Mouse (Mus musculus) forebrain, embryonic 14.5 days (tissue): ENCODE results near the gene Fam57b. TPM values are rescaled to one million over a fixed set of nuclear protein-coding genes. Genes with fewer than 3 reads are reported as not detected.

Source experiments
- ATAC-seq: fragments of 200-750 bp; cut with Nextera tagmentation; 2 replicates; pipeline ENCODE4 v1.8.0; 2017; ENCODE audit warnings: mild to moderate bottlenecking, moderate library complexity
- DNase-seq: peaks from one replicate; pipeline ENCODE4 v3.0.0-alpha.2; 2015; ENCODE audit warnings: low spot score
- H3K27ac ChIP-seq: fragments of 300-500 bp; sonication (generic); 2 replicates; pipeline ENCODE4 v1.5.1; 2014; ENCODE audit warnings: low read depth, mild to moderate bottlenecking, control low read depth, low read length, moderate library complexity
- H3K27me3 ChIP-seq: fragments of 300-500 bp; sonication (generic); replicated peaks from 2 replicates; pipeline ENCODE4 v1.6.1; 2014; ENCODE audit warnings: low read length, control low read depth, mixed read lengths; ENCODE audit not compliant: control insufficient read depth, insufficient read depth
- H3K36me3 ChIP-seq: fragments of 300-500 bp; sonication (generic); 2 replicates; pipeline ENCODE4 v1.6.1; 2014; ENCODE audit warnings: low read length, control low read depth; ENCODE audit not compliant: control insufficient read depth, insufficient read depth
- H3K4me1 ChIP-seq: fragments of 300-500 bp; sonication (generic); 2 replicates; pipeline ENCODE4 v1.6.1; 2014; ENCODE audit warnings: antibody characterized with exemption, low read length, control low read depth; ENCODE audit not compliant: control insufficient read depth, insufficient read depth
- H3K4me2 ChIP-seq: fragments of 300-500 bp; sonication (generic); 2 replicates; pipeline ENCODE4 v1.6.1; 2014; ENCODE audit warnings: mild to moderate bottlenecking, control low read depth, low read length
- H3K4me3 ChIP-seq: fragments of 300-500 bp; sonication (generic); 2 replicates; pipeline ENCODE4 v1.5.1; 2014; ENCODE audit warnings: low read depth, low read length, control low read depth
- H3K9ac ChIP-seq: fragments of 300-500 bp; sonication (generic); 2 replicates; pipeline ENCODE4 v1.6.1; 2014; ENCODE audit warnings: mild to moderate bottlenecking, low read length, control low read depth, moderate library complexity
- H3K9me3 ChIP-seq: fragments of 300-500 bp; sonication (generic); replicated peaks from 2 replicates; pipeline ENCODE4 v1.6.1; 2016; ENCODE audit warnings: low read length, control low read depth, mixed read lengths; ENCODE audit not compliant: control insufficient read depth
- WGBS: fragments of 180-500 bp; shearing (Covaris S2); extraction: QIAGEN DNeasy Blood & Tissue Kit; methylation state at CpG from one replicate; pipeline ENCODE4 v1.1.7; 2014; 5-methylcytosine and 5-hydroxymethylcytosine counted together
- polyA plus RNA-seq: library from polyadenylated mRNA; unstranded; fragments of >200 nt; fragmentation: Nextera tagmentation; extraction: Ambion mirVana; gene quantifications from 2 replicates; pipeline ENCODE4 v1.2.1, GENCODE M21; 2014

The Fam57b gene
- polyA plus RNA-seq, 1 experiment from 2014 or later, result 31.3 TPM

DNA sequence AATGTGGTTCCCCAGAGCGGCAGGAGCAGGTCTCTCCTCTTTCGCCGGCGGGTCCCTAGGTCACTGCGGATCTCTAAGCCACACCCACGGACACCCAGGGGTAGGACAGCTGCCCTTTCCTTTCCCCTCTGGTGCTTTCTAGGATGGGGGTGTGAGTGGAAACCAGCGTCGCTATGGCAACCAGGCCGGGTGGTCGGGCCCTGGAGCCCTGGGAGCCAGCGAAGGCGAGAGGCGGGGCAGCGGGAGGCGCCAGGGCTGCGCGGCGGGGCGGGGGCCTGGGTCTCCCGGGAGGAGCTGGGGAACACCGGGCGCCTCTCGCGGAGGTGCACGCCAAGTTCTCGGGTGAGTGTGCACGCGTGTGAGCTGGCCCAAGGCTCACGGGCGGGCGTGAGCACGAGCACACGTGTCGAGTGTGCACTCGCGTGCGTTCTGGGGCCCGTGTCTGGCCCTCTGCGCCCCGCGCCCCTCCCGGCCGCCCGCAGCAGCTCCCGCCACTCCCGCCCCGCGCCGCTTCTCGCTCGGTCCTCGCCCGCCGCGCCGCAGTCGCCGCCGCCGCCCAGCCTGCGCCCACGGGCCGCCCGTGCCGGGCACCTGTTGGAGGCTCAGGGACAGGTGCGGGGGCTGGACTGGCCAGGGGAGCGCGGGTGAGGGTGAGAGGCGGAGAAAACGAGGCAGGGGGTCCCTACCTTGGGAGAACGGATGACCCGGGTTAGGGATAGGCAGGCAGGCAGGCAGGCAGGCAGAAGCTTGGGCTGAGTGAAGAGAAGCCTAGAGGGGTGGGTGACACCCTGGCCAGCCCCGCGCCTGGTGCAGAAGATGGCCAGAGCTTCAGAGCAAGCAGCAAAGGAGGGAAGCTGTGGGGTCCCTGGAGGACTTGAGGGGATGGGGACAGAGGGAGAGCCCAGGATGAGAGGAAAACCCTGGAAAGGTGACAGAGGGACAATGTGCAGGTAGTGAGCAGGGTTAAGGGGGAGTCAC, 50.2 kb downstream of the Fam57b start:
- Histone ChIP-seq H3K4me3 (peak overlapping the region; percentile 55), H3K9ac (peak overlapping the region; percentile 74), H3K36me3 (peaks cover 12% of the 10 kb centered on the region), H3K4me2 (peak overlapping the region; percentile 99), H3K27ac (no peak overlapping the region), H3K4me1 (peaks cover 12% of the 10 kb centered on the region), H3K9me3 (no peaks in the 10 kb centered on the region), H3K27me3 (0 out of 2 replicates have a peak, but pooled peaks cover 8% of the 10 kb centered on the region)
- ATAC-seq, result peak; percentile 62
- under 1% methylated on average over 73 of the region's 74 CpGs for WGBS
- DNase-seq, result peak; percentile 68

- Histone ChIP-seq H3K4me1 (peaks cover 12% of the 10 kb centered on the region), H3K36me3 (peaks cover 23% of the 10 kb centered on the region), H3K4me3 (peak overlapping the region; percentile 55), H3K9me3 (no peaks in the 10 kb centered on the region), H3K9ac (peak overlapping the region; percentile 74), H3K4me2 (peak overlapping the region; percentile 99), H3K27ac (no peak overlapping the region), H3K27me3 (0 out of 2 replicates have a peak, but pooled peaks cover 8% of the 10 kb centered on the region)
- 25% methylated on average over 10 of the region's 10 CpGs for WGBS
- DNase-seq, result peak; percentile 13
- peak; percentile 29; the same call in 1 of the 2 replicates for ATAC-seq
Observed at GRCm38 (mm10) chr7:126848794-126849193, 51.3 kb downstream of the Fam57b start.

- H3K9ac ChIP-seq, result no peak overlapping the region
- WGBS, result 89% methylated on average over 6 of the region's 6 CpGs
- peaks cover 37% of the 10 kb centered on the region for H3K36me3 ChIP-seq
- H3K4me1 ChIP-seq, result peaks cover 12% of the 10 kb centered on the region
- H3K27me3 ChIP-seq, result 0 out of 2 replicates have a peak, but pooled peaks cover 8% of the 10 kb centered on the region
- no peak for DNase-seq
- no peak overlapping the region for H3K4me3 ChIP-seq
- H3K4me2 ChIP-seq, result no peak overlapping the region
- no peaks in the 10 kb centered on the region for H3K9me3 ChIP-seq
- H3K27ac ChIP-seq, result no peak overlapping the region
- ATAC-seq, result no peak
Observed at GRCm38 (mm10) chr7:126850161-126850560, 52.7 kb downstream of the Fam57b start.

DNA sequence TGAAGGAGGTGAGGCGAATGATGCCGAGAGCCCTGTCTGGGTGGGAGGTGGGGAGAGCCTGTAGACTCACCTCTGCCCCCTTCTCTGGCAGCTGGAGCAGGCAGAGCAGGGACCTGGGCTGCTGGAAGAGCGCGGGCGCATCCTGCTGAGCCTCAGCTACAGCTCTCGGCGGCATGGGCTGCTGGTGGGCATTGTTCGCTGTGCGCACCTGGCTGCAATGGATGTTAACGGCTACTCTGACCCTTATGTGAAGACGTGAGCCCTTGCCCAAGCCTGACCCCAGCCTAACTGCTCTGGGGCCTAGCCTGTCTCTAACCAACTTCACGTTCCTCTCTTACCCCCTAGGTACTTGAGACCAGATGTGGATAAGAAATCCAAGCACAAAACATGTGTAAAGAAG, 53.7 kb downstream of the Fam57b start:
- H3K9ac ChIP-seq, result no peak overlapping the region; the same call in 1 of the 2 replicates
- H3K36me3 ChIP-seq, result peaks cover 47% of the 10 kb centered on the region
- no peak overlapping the region for H3K4me2 ChIP-seq
- no peak overlapping the region for H3K4me3 ChIP-seq
- no peak for ATAC-seq
- peaks cover 12% of the 10 kb centered on the region for H3K4me1 ChIP-seq
- no peaks in the 10 kb centered on the region for H3K9me3 ChIP-seq
- 0 out of 2 replicates have a peak, but pooled peaks cover 8% of the 10 kb centered on the region for H3K27me3 ChIP-seq
- no peak overlapping the region for H3K27ac ChIP-seq
- 37% methylated on average over 12 of the region's 12 CpGs for WGBS
- no peak for DNase-seq

DNA sequence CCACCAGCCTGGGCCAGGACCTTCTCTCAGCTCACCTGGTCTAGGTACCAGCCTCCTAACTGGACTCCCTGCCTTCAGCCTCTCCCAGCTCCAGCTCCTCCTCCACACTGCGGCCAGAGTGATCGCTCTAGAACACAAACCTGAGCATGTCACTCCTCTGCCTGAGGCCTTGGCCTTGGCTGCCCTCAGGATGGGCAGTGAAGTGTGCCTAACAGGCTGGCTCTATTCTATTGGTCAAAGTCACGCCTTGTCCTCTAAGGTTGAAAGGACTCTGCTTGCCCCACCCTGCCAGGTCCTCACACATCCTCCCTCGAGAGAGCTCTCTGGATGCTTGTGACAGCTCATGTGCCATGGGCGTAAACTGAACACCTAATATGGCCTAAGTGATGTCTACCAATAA, 56.0 kb downstream of the Fam57b start:
- DNase-seq, result no peak
- H3K27ac ChIP-seq, result no peak overlapping the region
- H3K4me3 ChIP-seq, result no peak overlapping the region
- H3K9ac ChIP-seq, result no peak overlapping the region
- H3K9me3 ChIP-seq, result no peaks in the 10 kb centered on the region
- no peak for ATAC-seq
- no peak overlapping the region for H3K4me2 ChIP-seq
- 80% methylated on average over 5 of the region's 5 CpGs for WGBS
- H3K27me3 ChIP-seq, result 0 out of 2 replicates have a peak, but pooled peaks cover 6% of the 10 kb centered on the region
- H3K4me1 ChIP-seq, result peaks cover 5% of the 10 kb centered on the region
- peaks cover 67% of the 10 kb centered on the region for H3K36me3 ChIP-seq

DNA sequence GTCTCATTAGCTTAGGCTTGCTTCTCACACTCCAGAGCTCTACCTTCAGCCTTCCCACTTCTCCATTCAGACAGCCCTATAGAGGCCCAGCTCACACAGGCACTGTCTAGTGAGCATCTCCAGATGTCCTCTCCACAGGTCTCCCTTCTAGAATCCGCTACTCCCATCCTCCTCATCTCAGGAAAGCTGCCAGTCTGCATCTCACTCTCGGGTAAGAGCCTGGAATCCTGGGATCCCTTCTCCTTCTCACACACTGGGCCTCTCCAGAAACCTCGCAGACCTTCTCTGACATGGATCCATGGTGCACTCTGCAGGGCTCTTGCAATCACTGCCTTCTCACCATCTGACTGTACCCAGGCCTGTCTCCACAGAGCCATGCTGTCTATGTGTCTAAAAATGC, 58.2 kb downstream of the Fam57b start:
- H3K4me1 ChIP-seq, result no peaks in the 10 kb centered on the region
- no peak for ATAC-seq
- peaks cover 79% of the 10 kb centered on the region for H3K36me3 ChIP-seq
- H3K4me3 ChIP-seq, result no peak overlapping the region
- no peak overlapping the region for H3K9ac ChIP-seq
- DNase-seq, result no peak
- no peak overlapping the region for H3K4me2 ChIP-seq
- no peak overlapping the region for H3K27ac ChIP-seq
- WGBS, result 68% methylated on average over 3 of the region's 3 CpGs
- no peaks in the 10 kb centered on the region for H3K9me3 ChIP-seq
- no peaks in the 10 kb centered on the region for H3K27me3 ChIP-seq

- no peak overlapping the region for H3K4me2 ChIP-seq
- H3K9ac ChIP-seq, result no peak overlapping the region
- ATAC-seq, result no peak
- no peaks in the 10 kb centered on the region for H3K9me3 ChIP-seq
- H3K27me3 ChIP-seq, result no peaks in the 10 kb centered on the region
- H3K4me1 ChIP-seq, result peaks cover 4% of the 10 kb centered on the region; the same call in 1 of the 2 replicates
- peaks cover 75% of the 10 kb centered on the region for H3K36me3 ChIP-seq
- H3K4me3 ChIP-seq, result no peak overlapping the region
- H3K27ac ChIP-seq, result no peak overlapping the region
- WGBS, result 75% methylated on average over 9 of the region's 9 CpGs
- DNase-seq, result no peak
Observed at GRCm38 (mm10) chr7:126856741-126857420, 59.4 kb downstream of the Fam57b start.

DNA sequence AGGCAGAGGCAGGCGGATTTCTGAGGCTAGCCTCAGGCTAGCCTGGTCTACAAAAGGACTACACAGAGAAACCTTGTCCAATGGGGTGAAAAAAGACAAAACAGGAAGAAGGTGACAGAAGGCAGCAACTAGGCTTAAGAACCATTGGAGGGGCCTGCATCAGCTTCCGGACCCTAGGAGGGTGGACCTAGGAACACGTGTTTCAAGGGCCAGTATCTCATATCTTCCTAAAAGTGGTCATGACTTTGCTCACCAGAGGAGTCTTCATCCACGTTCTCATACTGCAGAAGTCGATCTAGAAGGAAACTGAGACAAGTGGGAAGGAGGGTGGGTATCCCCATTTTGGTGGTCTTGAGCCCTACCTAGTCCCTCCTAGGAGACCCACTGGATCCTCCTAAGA, 63.5 kb downstream of the Fam57b start:
- ATAC-seq, result no peak
- 74% methylated on average over 5 of the region's 5 CpGs for WGBS
- peaks cover 57% of the 10 kb centered on the region for H3K36me3 ChIP-seq

More for the DNA sequence above, 63.5 kb downstream of the Fam57b start:
- Histone ChIP-seq H3K4me2 (peak overlapping the region; percentile 82), H3K27ac (no peak overlapping the region), H3K9me3 (no peaks in the 10 kb centered on the region), H3K27me3 (no peaks in the 10 kb centered on the region), H3K4me3 (peak overlapping the region; percentile 59), H3K9ac (peak overlapping the region; percentile 72), H3K4me1 (peaks cover 15% of the 10 kb centered on the region)
- DNase-seq, result no peak
